Mouse (Mus musculus) hindbrain, embryonic 13.5 days (tissue): ENCODE measurements at regions not wholly inside any gene's neighbourhood (a gene's known extent, or its start where the extent isn't known, plus 50 kb on each side); places are given as distances from the start of the nearest gene placed in this dataset.

ENCODE experiments used
- ATAC-seq: fragments of 200-750 bp; cut with Nextera tagmentation; 2 replicates; pipeline ENCODE4 v1.8.0; 2017; ENCODE audit warnings: moderate TSS enrichment; ENCODE audit not compliant: low FRiP score
- H3K27ac ChIP-seq: fragments of 300-500 bp; sonication (generic); 2 replicates; pipeline ENCODE4 v1.5.1; 2015; ENCODE audit warnings: inconsistent platforms, mild to moderate bottlenecking, moderate library complexity
- H3K27me3 ChIP-seq: fragments of 300-500 bp; sonication (generic); 2 replicates; pipeline ENCODE4 v1.6.1; 2015; ENCODE audit warnings: mild to moderate bottlenecking, inconsistent platforms
- H3K36me3 ChIP-seq: fragments of 300-500 bp; sonication (generic); 2 replicates; pipeline ENCODE4 v1.6.1; 2015; ENCODE audit warnings: mild to moderate bottlenecking, inconsistent platforms
- H3K4me1 ChIP-seq: fragments of 300-500 bp; sonication (generic); replicated peaks from 2 replicates; pipeline ENCODE4 v1.6.1; 2015; ENCODE audit warnings: inconsistent platforms
- H3K4me2 ChIP-seq: fragments of 300-500 bp; sonication (generic); 2 replicates; pipeline ENCODE4 v1.6.1; 2015; ENCODE audit warnings: inconsistent platforms, mild to moderate bottlenecking, moderate library complexity
- H3K4me3 ChIP-seq: fragments of 300-500 bp; sonication (generic); 2 replicates; pipeline ENCODE4 v1.5.1; 2015; ENCODE audit warnings: mild to moderate bottlenecking, inconsistent platforms
- H3K9ac ChIP-seq: fragments of 300-500 bp; sonication (generic); 2 replicates; pipeline ENCODE4 v1.6.1; 2015; ENCODE audit warnings: mild to moderate bottlenecking, inconsistent platforms
- H3K9me3 ChIP-seq: fragments of 300-500 bp; sonication (generic); 2 replicates; pipeline ENCODE4 v1.6.1; 2016; ENCODE audit warnings: inconsistent platforms
- WGBS: fragments of 180-500 bp; shearing (Covaris S2); methylation state at CpG from one replicate; pipeline ENCODE4 v1.1.7; 2015; 5-methylcytosine and 5-hydroxymethylcytosine counted together

- no peaks in the 10 kb centered on the region for H3K27me3 ChIP-seq
- H3K9me3 ChIP-seq: peaks cover 5% of the 10 kb centered on the region; the same call in 1 of the 2 replicates
- 35% methylated on average over 10 of the region's 10 CpGs for WGBS
- peaks cover 6% of the 10 kb centered on the region for H3K4me1 ChIP-seq
- no peaks in the 10 kb centered on the region for H3K36me3 ChIP-seq
- H3K4me3 ChIP-seq: no peak overlapping the region
- H3K9ac ChIP-seq: no peak overlapping the region
- H3K27ac ChIP-seq: no peak overlapping the region
- H3K4me2 ChIP-seq: no peak overlapping the region
- no peak for ATAC-seq
These were observed 240.2 kb downstream of the Slc4a3 start for GRCm38 (mm10) chr1:75786173-75786820.

- Histone ChIP-seq H3K4me1 (peaks cover under 1% of the 10 kb centered on the region; the same call in 1 of the 2 replicates), H3K9me3 (peaks cover 14% of the 10 kb centered on the region), H3K27me3 (no peaks in the 10 kb centered on the region), H3K4me2 (no peak overlapping the region), H3K36me3 (no peaks in the 10 kb centered on the region), H3K9ac (no peak overlapping the region), H3K27ac (no peak overlapping the region), H3K4me3 (no peak overlapping the region)
- no peak for ATAC-seq
- 93% methylated on average over 1 of the region's 1 CpGs for WGBS
These were observed 245.4 kb downstream of the Slc4a3 start for GRCm38 (mm10) chr1:75791509-75791908.

GRCm38 (mm10) chr1:75797793-75798192, 251.7 kb downstream of the Slc4a3 start:
- Histone ChIP-seq H3K9ac (no peak overlapping the region; the same call in 1 of the 2 replicates), H3K27me3 (no peaks in the 10 kb centered on the region), H3K4me3 (no peak overlapping the region), H3K27ac (no peak overlapping the region), H3K9me3 (peaks cover 5% of the 10 kb centered on the region), H3K4me1 (peaks cover 21% of the 10 kb centered on the region), H3K36me3 (no peaks in the 10 kb centered on the region), H3K4me2 (no peak overlapping the region)
- ATAC-seq: no peak
- 32% methylated on average over 6 of the region's 6 CpGs for WGBS

GRCm38 (mm10) chr1:75798375-75799099, 252.5 kb downstream of the Slc4a3 start:
- H3K36me3 ChIP-seq: no peaks in the 10 kb centered on the region
- no peak overlapping the region for H3K4me3 ChIP-seq
- peak overlapping the region; percentile 52; the same call in 1 of the 2 replicates for H3K27ac ChIP-seq
- no peak overlapping the region for H3K9ac ChIP-seq
- no peaks in the 10 kb centered on the region for H3K9me3 ChIP-seq
- whole genome bisulfite sequencing: 58% methylated on average over 6 of the region's 6 CpGs
- H3K4me2 ChIP-seq: no peak overlapping the region
- no peaks in the 10 kb centered on the region for H3K27me3 ChIP-seq
- no peak for ATAC-seq
- peaks cover 21% of the 10 kb centered on the region for H3K4me1 ChIP-seq

- H3K9me3 ChIP-seq: no peaks in the 10 kb centered on the region
- no peaks in the 10 kb centered on the region for H3K36me3 ChIP-seq
- no peak overlapping the region for H3K4me3 ChIP-seq
- H3K4me1 ChIP-seq: peaks cover 11% of the 10 kb centered on the region
- H3K27me3 ChIP-seq: no peaks in the 10 kb centered on the region
- H3K27ac ChIP-seq: no peak overlapping the region
- H3K4me2 ChIP-seq: no peak overlapping the region
- no peak for ATAC-seq
- no peak overlapping the region for H3K9ac ChIP-seq
- 16% methylated on average over 2 of the region's 2 CpGs for WGBS
These were observed 258.4 kb downstream of the Slc4a3 start for GRCm38 (mm10) chr1:75804473-75804872.

GRCm38 (mm10) chr1:75812471-75812870, 266.4 kb downstream of the Slc4a3 start:
- Histone ChIP-seq H3K27me3 (no peaks in the 10 kb centered on the region), H3K36me3 (no peaks in the 10 kb centered on the region), H3K4me2 (no peak overlapping the region), H3K4me3 (no peak overlapping the region), H3K9me3 (no peaks in the 10 kb centered on the region), H3K9ac (no peak overlapping the region), H3K27ac (no peak overlapping the region), H3K4me1 (no peaks in the 10 kb centered on the region)
- 85% methylated on average over 3 of the region's 3 CpGs for WGBS
- ATAC-seq: no peak

GRCm38 (mm10) chr1:75826202-75826601, 280.1 kb downstream of the Slc4a3 start:
- WGBS: 57% methylated on average over 5 of the region's 5 CpGs
- Histone ChIP-seq H3K4me1 (peaks cover 4% of the 10 kb centered on the region; the same call in 1 of the 2 replicates), H3K9ac (no peak overlapping the region), H3K9me3 (no peaks in the 10 kb centered on the region), H3K36me3 (no peaks in the 10 kb centered on the region), H3K4me2 (no peak overlapping the region), H3K27ac (no peak overlapping the region), H3K4me3 (no peak overlapping the region), H3K27me3 (no peaks in the 10 kb centered on the region)
- ATAC-seq: no peak

- 60% methylated on average over 12 of the region's 12 CpGs for WGBS
- Histone ChIP-seq H3K4me2 (no peak overlapping the region), H3K27me3 (no peaks in the 10 kb centered on the region)
These were observed 287.2 kb downstream of the Slc4a3 start for GRCm38 (mm10) chr1:75833071-75833830.

GRCm38 (mm10) chr1:75834361-75834760, 288.3 kb downstream of the Slc4a3 start:
- Histone ChIP-seq H3K27me3 (no peaks in the 10 kb centered on the region), H3K9ac (no peak overlapping the region), H3K4me3 (no peak overlapping the region), H3K9me3 (no peaks in the 10 kb centered on the region), H3K27ac (no peak overlapping the region), H3K4me1 (0 out of 2 replicates have a peak, but pooled peaks cover 7% of the 10 kb centered on the region), H3K4me2 (no peak overlapping the region), H3K36me3 (no peaks in the 10 kb centered on the region)
- 86% methylated on average over 3 of the region's 3 CpGs for WGBS
- ATAC-seq: no peak

More at GRCm38 (mm10) chr1:75833071-75833830, 287.2 kb downstream of the Slc4a3 start:
- no peak for ATAC-seq
- Histone ChIP-seq H3K9ac (no peak overlapping the region), H3K4me3 (no peak overlapping the region), H3K27ac (no peak overlapping the region), H3K36me3 (no peaks in the 10 kb centered on the region), H3K4me1 (0 out of 2 replicates have a peak, but pooled peaks cover 7% of the 10 kb centered on the region), H3K9me3 (no peaks in the 10 kb centered on the region)

GRCm38 (mm10) chr1:75839551-75840223, 293.6 kb downstream of the Slc4a3 start:
- peaks cover 6% of the 10 kb centered on the region for H3K4me1 ChIP-seq
- H3K36me3 ChIP-seq: no peaks in the 10 kb centered on the region
- no peak for ATAC-seq
- H3K9ac ChIP-seq: no peak overlapping the region
- no peaks in the 10 kb centered on the region for H3K27me3 ChIP-seq
- no peaks in the 10 kb centered on the region for H3K9me3 ChIP-seq
- H3K27ac ChIP-seq: no peak overlapping the region
- no peak overlapping the region for H3K4me2 ChIP-seq
- WGBS: 86% methylated on average over 11 of the region's 11 CpGs
- H3K4me3 ChIP-seq: no peak overlapping the region

GRCm38 (mm10) chr1:75842396-75842795, 296.3 kb downstream of the Slc4a3 start:
- no peak for ATAC-seq
- no peak overlapping the region for H3K4me3 ChIP-seq
- H3K27ac ChIP-seq: no peak overlapping the region
- no peak overlapping the region for H3K4me2 ChIP-seq
- H3K9me3 ChIP-seq: no peaks in the 10 kb centered on the region
- H3K9ac ChIP-seq: no peak overlapping the region
- H3K27me3 ChIP-seq: no peaks in the 10 kb centered on the region
- peaks cover 12% of the 10 kb centered on the region for H3K4me1 ChIP-seq
- no peaks in the 10 kb centered on the region for H3K36me3 ChIP-seq
- WGBS: 74% methylated on average over 4 of the region's 4 CpGs

GRCm38 (mm10) chr1:75843326-75843725, 297.3 kb downstream of the Slc4a3 start:
- H3K4me1 ChIP-seq: peaks cover 12% of the 10 kb centered on the region
- WGBS: 97% methylated on average over 6 of the region's 6 CpGs
- no peaks in the 10 kb centered on the region for H3K27me3 ChIP-seq
- H3K4me2 ChIP-seq: no peak overlapping the region
- no peaks in the 10 kb centered on the region for H3K9me3 ChIP-seq
- H3K4me3 ChIP-seq: no peak overlapping the region
- H3K27ac ChIP-seq: no peak overlapping the region
- ATAC-seq: no peak
- no peaks in the 10 kb centered on the region for H3K36me3 ChIP-seq
- H3K9ac ChIP-seq: no peak overlapping the region
